Mouse (Mus musculus): ENCODE results near the gene Dhh. TPM values are rescaled to one million over a fixed set of nuclear protein-coding genes. Genes with fewer than 3 reads are reported as not detected.
A peak's percentile ranks its signal among the peaks of the same experiment; 100 is the strongest.
"Not testable (repeated sequence)": the region's sequence is repeated elsewhere in the genome, so short reads cannot be mapped to it uniquely, and the experiment has no call there.

Dhh gene
- polyA plus RNA-seq, 1 experiment from 2014 or later = 0.62 TPM

- Histone ChIP-seq H3K4me2 (ENCODE audit: low read length) (no peak overlapping the region), H3K36me3 (ENCODE audit: control insufficient read depth, insufficient read depth, low read length) (no peaks in the 10 kb centered on the region), H3K4me1 (replicated peaks; ENCODE audit: control insufficient read depth, insufficient read depth, low read length) (peaks cover 9% of the 10 kb centered on the region), H3K27ac (ENCODE audit: low read depth) (no peak overlapping the region), H3K4me3 (ENCODE audit: low read depth, low read length) (no peak overlapping the region), H3K9me3 (ENCODE audit: control insufficient read depth, low read length) (no peaks in the 10 kb centered on the region), H3K27me3 (replicated peaks; ENCODE audit: control insufficient read depth, insufficient read depth, low read length) (no peaks in the 10 kb centered on the region), H3K9ac (ENCODE audit: low read length) (no peak overlapping the region)
- no peak for ATAC-seq (replicated peaks; ENCODE audit: low FRiP score, low TSS enrichment, low read depth)
- 91% methylated on average over 5 of the region's 5 CpGs for WGBS
- no peak for DNase-seq (ENCODE audit: low spot score)
These were observed 23.2 kb upstream of the Dhh start for GRCm38 (mm10) chr15:98921510-98921909.

- WGBS = 27% methylated on average over 8 of the region's 8 CpGs
These were observed 20.2 kb upstream of the Dhh start for GRCm38 (mm10) chr15:98918499-98918895.

GRCm38 (mm10) chr15:98917538-98918498, 19.5 kb upstream of the Dhh start, which contains the start of gene Lmbr1l:
Gene Lmbr1l, minus strand, starts transcription at chr15:98918231.
- Histone ChIP-seq H3K4me2 (ENCODE audit: low read length) (peak within 1 kb of the TSS; percentile 86), H3K36me3 (ENCODE audit: control insufficient read depth, insufficient read depth, low read length) (peaks cover 9% of the 10 kb centered on the region), H3K9me3 (ENCODE audit: control insufficient read depth, low read length) (no peaks in the 10 kb centered on the region), H3K4me1 (replicated peaks; ENCODE audit: control insufficient read depth, insufficient read depth, low read length) (peaks cover 14% of the 10 kb centered on the region), H3K27ac (ENCODE audit: low read depth) (peak within 1 kb of the TSS; percentile 95), H3K9ac (ENCODE audit: low read length) (peak within 1 kb of the TSS; percentile 78), H3K27me3 (replicated peaks; ENCODE audit: control insufficient read depth, insufficient read depth, low read length) (no peaks in the 10 kb centered on the region), H3K4me3 (ENCODE audit: low read depth, low read length) (peak within 1 kb of the TSS; percentile 87)
- under 1% methylated on average over 76 of the region's 82 CpGs for WGBS
- DNase-seq (ENCODE audit: low spot score) (peak; percentile 98), ATAC-seq (replicated peaks; ENCODE audit: low FRiP score, low TSS enrichment, low read depth) (peak; percentile 98)

More at GRCm38 (mm10) chr15:98918499-98918895, 20.2 kb upstream of the Dhh start:
- not testable (repeated sequence) for DNase-seq (ENCODE audit: low spot score); ATAC-seq (replicated peaks; ENCODE audit: low FRiP score, low TSS enrichment, low read depth); H3K9me3 ChIP-seq (ENCODE audit: control insufficient read depth, low read length); H3K27me3 ChIP-seq (replicated peaks; ENCODE audit: control insufficient read depth, insufficient read depth, low read length); H3K36me3 ChIP-seq (ENCODE audit: control insufficient read depth, insufficient read depth, low read length)
- peak overlapping the region; percentile 86 for H3K4me2 ChIP-seq (ENCODE audit: low read length)
- H3K9ac ChIP-seq (ENCODE audit: low read length) = peak overlapping the region; percentile 78
- peak overlapping the region; percentile 95; the same call in 1 of the 2 replicates for H3K27ac ChIP-seq (ENCODE audit: low read depth)
- peak overlapping the region; percentile 87 for H3K4me3 ChIP-seq (ENCODE audit: low read depth, low read length)
- peaks cover 14% of the 10 kb centered on the region for H3K4me1 ChIP-seq (replicated peaks; ENCODE audit: control insufficient read depth, insufficient read depth, low read length)

- WGBS = 0% methylated on average over 14 of the region's 14 CpGs
- H3K36me3 ChIP-seq (ENCODE audit: control insufficient read depth, insufficient read depth, low read length) = peaks cover 16% of the 10 kb centered on the region
- ATAC-seq (replicated peaks; ENCODE audit: low FRiP score, low TSS enrichment, low read depth) = no peak
- H3K27me3 ChIP-seq (replicated peaks; ENCODE audit: control insufficient read depth, insufficient read depth, low read length) = no peaks in the 10 kb centered on the region
- DNase-seq (ENCODE audit: low spot score) = no peak
- H3K9me3 ChIP-seq (ENCODE audit: control insufficient read depth, low read length) = no peaks in the 10 kb centered on the region
- peaks cover 14% of the 10 kb centered on the region for H3K4me1 ChIP-seq (replicated peaks; ENCODE audit: control insufficient read depth, insufficient read depth, low read length)
- peak overlapping the region; percentile 87 for H3K4me3 ChIP-seq (ENCODE audit: low read depth, low read length)
- H3K9ac ChIP-seq (ENCODE audit: low read length) = peak overlapping the region; percentile 78
- H3K27ac ChIP-seq (ENCODE audit: low read depth) = peak overlapping the region; percentile 95
- peak overlapping the region; percentile 86 for H3K4me2 ChIP-seq (ENCODE audit: low read length)
These were observed 18.8 kb upstream of the Dhh start for GRCm38 (mm10) chr15:98917091-98917490.

- Histone ChIP-seq H3K9me3 (ENCODE audit: control insufficient read depth, low read length) (no peaks in the 10 kb centered on the region), H3K9ac (ENCODE audit: low read length) (no peak overlapping the region; the same call in 1 of the 2 replicates), H3K4me2 (ENCODE audit: low read length) (no peak overlapping the region), H3K27ac (ENCODE audit: low read depth) (no peak overlapping the region), H3K4me1 (replicated peaks; ENCODE audit: control insufficient read depth, insufficient read depth, low read length) (peaks cover 14% of the 10 kb centered on the region), H3K36me3 (ENCODE audit: control insufficient read depth, insufficient read depth, low read length) (peaks cover 27% of the 10 kb centered on the region), H3K4me3 (ENCODE audit: low read depth, low read length) (no peak overlapping the region), H3K27me3 (replicated peaks; ENCODE audit: control insufficient read depth, insufficient read depth, low read length) (no peaks in the 10 kb centered on the region)
- ATAC-seq (replicated peaks; ENCODE audit: low FRiP score, low TSS enrichment, low read depth) (no peak), DNase-seq (ENCODE audit: low spot score) (no peak)
- 87% methylated on average over 4 of the region's 4 CpGs for WGBS
These were observed 17.7 kb upstream of the Dhh start for GRCm38 (mm10) chr15:98916016-98916415.

GRCm38 (mm10) chr15:98914903-98915302, 16.6 kb upstream of the Dhh start:
- peaks cover 38% of the 10 kb centered on the region for H3K36me3 ChIP-seq (ENCODE audit: control insufficient read depth, insufficient read depth, low read length)
- ATAC-seq (replicated peaks; ENCODE audit: low FRiP score, low TSS enrichment, low read depth) (no peak), DNase-seq (ENCODE audit: low spot score) (no peak)
- H3K27me3 ChIP-seq (replicated peaks; ENCODE audit: control insufficient read depth, insufficient read depth, low read length) = no peaks in the 10 kb centered on the region
- no peak overlapping the region for H3K4me2 ChIP-seq (ENCODE audit: low read length)
- 94% methylated on average over 6 of the region's 6 CpGs for WGBS
- no peak overlapping the region for H3K4me3 ChIP-seq (ENCODE audit: low read depth, low read length)
- peaks cover 14% of the 10 kb centered on the region for H3K4me1 ChIP-seq (replicated peaks; ENCODE audit: control insufficient read depth, insufficient read depth, low read length)
- no peak overlapping the region for H3K27ac ChIP-seq (ENCODE audit: low read depth)
- H3K9ac ChIP-seq (ENCODE audit: low read length) = no peak overlapping the region
- no peaks in the 10 kb centered on the region for H3K9me3 ChIP-seq (ENCODE audit: control insufficient read depth, low read length)

GRCm38 (mm10) chr15:98904692-98905091, 6.4 kb upstream of the Dhh start:
- Histone ChIP-seq H3K36me3 (ENCODE audit: control insufficient read depth, insufficient read depth, low read length) (peaks cover 48% of the 10 kb centered on the region), H3K27me3 (replicated peaks; ENCODE audit: control insufficient read depth, insufficient read depth, low read length) (peaks cover 11% of the 10 kb centered on the region), H3K9me3 (ENCODE audit: control insufficient read depth, low read length) (no peaks in the 10 kb centered on the region), H3K4me2 (ENCODE audit: low read length) (no peak overlapping the region), H3K27ac (ENCODE audit: low read depth) (no peak overlapping the region), H3K4me3 (ENCODE audit: low read depth, low read length) (no peak overlapping the region), H3K4me1 (replicated peaks; ENCODE audit: control insufficient read depth, insufficient read depth, low read length) (no peaks in the 10 kb centered on the region), H3K9ac (ENCODE audit: low read length) (no peak overlapping the region)
- WGBS = 28% methylated on average over 10 of the region's 10 CpGs
- ATAC-seq (replicated peaks; ENCODE audit: low FRiP score, low TSS enrichment, low read depth) = no peak
- peak; percentile 70 for DNase-seq (ENCODE audit: low spot score)

GRCm38 (mm10) chr15:98902600-98902999, 4.3 kb upstream of the Dhh start:
- no peaks in the 10 kb centered on the region for H3K9me3 ChIP-seq (ENCODE audit: control insufficient read depth, low read length)
- H3K27ac ChIP-seq (ENCODE audit: low read depth) = no peak overlapping the region
- WGBS = 93% methylated on average over 2 of the region's 2 CpGs
- peaks cover 28% of the 10 kb centered on the region for H3K36me3 ChIP-seq (ENCODE audit: control insufficient read depth, insufficient read depth, low read length)
- no peak overlapping the region for H3K9ac ChIP-seq (ENCODE audit: low read length)
- no peak overlapping the region for H3K4me2 ChIP-seq (ENCODE audit: low read length)
- H3K27me3 ChIP-seq (replicated peaks; ENCODE audit: control insufficient read depth, insufficient read depth, low read length) = peaks cover 31% of the 10 kb centered on the region
- no peak overlapping the region for H3K4me3 ChIP-seq (ENCODE audit: low read depth, low read length)
- 0 out of 2 replicates have a peak, but pooled peaks cover 7% of the 10 kb centered on the region for H3K4me1 ChIP-seq (replicated peaks; ENCODE audit: control insufficient read depth, insufficient read depth, low read length)
- no peak for ATAC-seq (replicated peaks; ENCODE audit: low FRiP score, low TSS enrichment, low read depth)
- no peak for DNase-seq (ENCODE audit: low spot score)
